Comparison of ENCODE assay signal across 7 mouse cellular contexts in the genomic region with DNA sequence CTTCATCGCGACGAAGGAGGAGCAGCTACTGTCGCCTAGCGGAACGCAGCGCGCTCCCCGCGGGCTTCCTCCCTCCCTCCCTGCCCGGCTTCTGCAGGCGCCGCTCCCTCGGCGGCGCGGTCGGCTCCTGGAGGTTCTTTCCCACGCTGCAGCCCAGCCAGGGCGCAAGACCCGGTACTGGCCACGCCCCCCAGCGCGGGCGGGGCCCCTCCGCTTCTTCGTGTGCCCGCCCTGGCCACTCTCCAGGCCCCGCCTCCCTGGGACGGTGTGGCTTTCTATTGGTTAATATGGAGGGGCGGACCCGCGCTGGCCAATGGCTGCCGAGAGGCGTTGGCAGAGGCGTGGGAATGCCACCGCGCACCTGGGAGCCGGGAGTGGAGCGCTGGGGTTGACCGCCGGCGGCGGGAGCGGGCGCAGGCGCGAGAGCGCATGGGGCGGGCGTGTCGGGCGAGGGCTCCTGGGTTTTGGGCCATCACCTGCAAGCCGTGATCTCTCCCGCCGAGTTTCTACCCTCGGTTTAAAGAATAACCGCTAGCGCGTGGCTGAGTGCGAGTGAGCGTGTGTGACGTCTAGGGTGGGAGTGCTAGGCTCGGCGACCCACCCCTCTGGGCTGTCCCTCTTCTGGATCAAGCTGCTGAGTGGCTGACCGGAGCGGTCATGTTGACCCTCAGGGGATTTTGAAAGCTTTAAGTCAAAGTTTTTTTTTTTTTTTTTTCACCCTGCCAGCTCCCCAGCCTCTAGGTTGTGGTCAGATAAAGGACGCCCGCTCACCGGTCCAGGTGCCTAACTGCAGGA. TPM values are rescaled to one million over a fixed set of nuclear protein-coding genes. Genes with fewer than 3 reads are reported as not detected.
DNase-seq lines count a peak whose midpoint lies in the region; ATAC-seq and TF ChIP-seq lines count a peak whose summit lies in the region.

A gene (minus strand): TSS at position 159 of the 795 bp plus-strand sequence.

- H3K27me3 ChIP-seq in embryonic facial prominence, embryonic 15.5 days, result peaks cover 36% of the 10 kb centered on the region
- peaks cover 3% of the 10 kb centered on the region; the same call in 1 of the 2 replicates for H3K27me3 ChIP-seq in heart, adult 2 months (ENCODE audit: control insufficient read depth, insufficient read depth, low read length)
- H3K27me3 ChIP-seq in limb, embryonic 12.5 days, result peaks cover 52% of the 10 kb centered on the region
- H3K27me3 ChIP-seq in midbrain, embryonic 14.5 days (ENCODE audit: control insufficient read depth, insufficient read depth, low read length), result peaks cover 58% of the 10 kb centered on the region

- peak; percentile 98 for ATAC-seq in embryonic facial prominence, embryonic 15.5 days (ENCODE audit: insufficient number of reproducible peaks, low FRiP score, low TSS enrichment, low read depth)
- ATAC-seq in limb, embryonic 12.5 days (ENCODE audit: insufficient number of reproducible peaks, insufficient read depth, low FRiP score, low TSS enrichment, low read depth), result peak; percentile 100
- peak; percentile 100 for ATAC-seq in midbrain, embryonic 14.5 days (ENCODE audit: low FRiP score, low TSS enrichment)

- no peak for TF ChIP-seq POLR2A in bone marrow macrophage, adult 2 months (IDR thresholded peaks at IDR 0.05; ENCODE audit: borderline replicate concordance, low read depth, low read length)
- peak; percentile 47 for TF ChIP-seq POLR2A in heart, adult 2 months (IDR thresholded peaks at IDR 0.05; ENCODE audit: insufficient read depth, low read depth, low read length)

- WGBS in embryonic facial prominence, embryonic 15.5 days, result under 1% methylated on average over 70 of the region's 70 CpGs
- WGBS in heart, adult 2 months, result under 1% methylated on average over 70 of the region's 70 CpGs
- WGBS in limb, embryonic 12.5 days, result under 1% methylated on average over 69 of the region's 70 CpGs
- under 1% methylated on average over 70 of the region's 70 CpGs for WGBS in midbrain, embryonic 14.5 days

- H3K4me2 ChIP-seq in embryonic facial prominence, embryonic 15.5 days (replicated peaks), result peak within 1 kb of the TSS; percentile 80
- peak within 1 kb of the TSS; percentile 90 for H3K4me2 ChIP-seq in limb, embryonic 12.5 days
- peak within 1 kb of the TSS; percentile 87 for H3K4me2 ChIP-seq in midbrain, embryonic 14.5 days (ENCODE audit: low read length)

- intact Hi-C loops in heart, adult 2 months (cut with DNase I), result loop anchor here (5.0 kb wide), 2 partner anchors 41 to 454 kb away; a partner anchor contains a TSS

- TF ChIP-seq CTCF in bone marrow macrophage, adult 2 months (IDR thresholded peaks at IDR 0.05; ENCODE audit: low read depth, low read length), result no peak
- TF ChIP-seq CTCF in heart, adult 2 months (IDR thresholded peaks at IDR 0.05), result peak; percentile 44

- TF ChIP-seq EP300 in heart, adult 2 months (IDR thresholded peaks at IDR 0.05; ENCODE audit: insufficient read depth, low read depth, low read length), result no peak

- H3K9me3 ChIP-seq in embryonic facial prominence, embryonic 15.5 days (replicated peaks), result no peaks in the 10 kb centered on the region
- no peaks in the 10 kb centered on the region for H3K9me3 ChIP-seq in limb, embryonic 12.5 days
- no peaks in the 10 kb centered on the region for H3K9me3 ChIP-seq in midbrain, embryonic 14.5 days (ENCODE audit: control insufficient read depth, low read length)

- H3K4me1 ChIP-seq in bone marrow macrophage, adult 2 months (ENCODE audit: control insufficient read depth, insufficient read depth, low read length), result no peaks in the 10 kb centered on the region
- H3K4me1 ChIP-seq in embryonic facial prominence, embryonic 15.5 days, result peaks cover 18% of the 10 kb centered on the region
- peaks cover 1% of the 10 kb centered on the region; the same call in 1 of the 2 replicates for H3K4me1 ChIP-seq in heart, adult 2 months (ENCODE audit: control insufficient read depth, insufficient read depth, low read length)
- peaks cover 19% of the 10 kb centered on the region for H3K4me1 ChIP-seq in limb, embryonic 12.5 days (replicated peaks)
- H3K4me1 ChIP-seq in midbrain, embryonic 14.5 days (ENCODE audit: control insufficient read depth, insufficient read depth, low read length), result peaks cover 15% of the 10 kb centered on the region; the same call in 1 of the 2 replicates

- H3K79me2 ChIP-seq in heart, adult 2 months (replicated peaks; ENCODE audit: control insufficient read depth, insufficient read depth, low read length), result no peaks in the 10 kb centered on the region

- H3K36me3 ChIP-seq in embryonic facial prominence, embryonic 15.5 days, result no peaks in the 10 kb centered on the region
- no peaks in the 10 kb centered on the region for H3K36me3 ChIP-seq in heart, adult 2 months (ENCODE audit: control insufficient read depth, insufficient read depth, low read length)
- no peaks in the 10 kb centered on the region for H3K36me3 ChIP-seq in limb, embryonic 12.5 days
- no peaks in the 10 kb centered on the region for H3K36me3 ChIP-seq in midbrain, embryonic 14.5 days (ENCODE audit: control insufficient read depth, insufficient read depth, low read length)

- peak within 1 kb of the TSS; percentile 12; the same call in 1 of the 2 replicates for H3K9ac ChIP-seq in embryonic facial prominence, embryonic 15.5 days
- peak within 1 kb of the TSS; percentile 70 for H3K9ac ChIP-seq in heart, adult 2 months (ENCODE audit: low read depth, low read length)
- peak within 1 kb of the TSS; percentile 48; the same call in 1 of the 2 replicates for H3K9ac ChIP-seq in limb, embryonic 12.5 days (replicated peaks)
- H3K9ac ChIP-seq in midbrain, embryonic 14.5 days (replicated peaks; ENCODE audit: low read length), result peak within 1 kb of the TSS; percentile 45

- no peak within 1 kb of the TSS for H3K27ac ChIP-seq in bone marrow macrophage, adult 2 months (ENCODE audit: insufficient read depth, low read depth, low read length)
- H3K27ac ChIP-seq in embryonic facial prominence, embryonic 15.5 days (replicated peaks), result peak within 1 kb of the TSS; percentile 48; the same call in 1 of the 2 replicates
- peak within 1 kb of the TSS; percentile 86 for H3K27ac ChIP-seq in heart, adult 2 months
- H3K27ac ChIP-seq in limb, embryonic 12.5 days, result no peak within 1 kb of the TSS
- H3K27ac ChIP-seq in midbrain, embryonic 14.5 days (replicated peaks; ENCODE audit: low read depth, low read length), result no peak within 1 kb of the TSS; the same call in 1 of the 2 replicates

- peak; percentile 99 for DNase-seq in heart, adult 2 months
- peak; percentile 98 to 99 for DNase-seq in kidney, adult 8-10 months
- peak; percentile 99 for DNase-seq in midbrain, embryonic 14.5 days
- peak; percentile 90 for DNase-seq in spleen, adult 12 weeks (ENCODE audit: low spot score)

- H3K4me3 ChIP-seq in bone marrow macrophage, adult 2 months (ENCODE audit: insufficient read depth, low read length), result peak within 1 kb of the TSS; percentile 62
- peak within 1 kb of the TSS; percentile 61 for H3K4me3 ChIP-seq in embryonic facial prominence, embryonic 15.5 days (replicated peaks)
- H3K4me3 ChIP-seq in heart, adult 2 months, result peak within 1 kb of the TSS; percentile 76
- peak within 1 kb of the TSS; percentile 59 for H3K4me3 ChIP-seq in limb, embryonic 12.5 days (replicated peaks)
- peak within 1 kb of the TSS; percentile 65 for H3K4me3 ChIP-seq in midbrain, embryonic 14.5 days (replicated peaks; ENCODE audit: low read depth, low read length)

RNA-seq across cellular contexts. Expression of the gene that starts here (rescaled TPM):
- polyA plus RNA-seq in bone marrow macrophage, adult 2 months (2012; ENCODE audit: insufficient read depth, insufficient read length, missing spikeins), result not detected in 2 replicates
- 6.4 and 7.1 TPM in 2 replicates for polyA plus RNA-seq in embryonic facial prominence, embryonic 15.5 days (2015; fragmentation: Nextera tagmentation; extraction: Ambion mirVana)
- 1 to 10 TPM; 3.8 to 6.8 TPM for total RNA-seq in heart, adult 2 months (2021)
- polyA plus RNA-seq in heart, adult 2 months (2012; rRNA removed), result 7.0 and 8.3 TPM in 2 replicates
- polyA plus RNA-seq in limb, embryonic 12.5 days (2016; fragmentation: Nextera tagmentation; extraction: Ambion mirVana), result 2.2 TPM in 2 replicates
- polyA plus RNA-seq in midbrain, embryonic 14.5 days (2014; fragmentation: Nextera tagmentation; extraction: Ambion mirVana), result 2.5 and 3.0 TPM in 2 replicates

Comparison
In these comparisons a context has a peak if more than half of its experiments do, and no peak if none do; other contexts are left out.
1. H3K27ac ChIP-seq: peak in embryonic facial prominence, embryonic 15.5 days (single experiment) and heart, adult 2 months (single experiment); none in bone marrow macrophage, adult 2 months (single experiment), limb, embryonic 12.5 days (single experiment) and midbrain, embryonic 14.5 days (single experiment).
2. H3K9ac ChIP-seq: peak in every context shown above with its lines; median percentile 70 in heart, adult 2 months; 48 in limb, embryonic 12.5 days; 45 in midbrain, embryonic 14.5 days; 12 in embryonic facial prominence, embryonic 15.5 days.
3. Peak in every context shown above with its lines, with median percentiles within 50 percentile points of each other: H3K4me3 ChIP-seq, ATAC-seq, H3K4me2 ChIP-seq and DNase-seq.